Mouse (Mus musculus) embryonic facial prominence, embryonic 13.5 days (tissue): ENCODE measurements around the gene Bcar3. TPM values are rescaled to one million over a fixed set of nuclear protein-coding genes. Genes with fewer than 3 reads are reported as not detected.

ENCODE experiments used
- ATAC-seq: fragments of 200-750 bp; cut with Nextera tagmentation; 2 replicates; pipeline ENCODE4 v1.8.0; 2017; ENCODE audit warnings: low read depth; ENCODE audit not compliant: insufficient number of reproducible peaks, insufficient read depth, low FRiP score, low TSS enrichment
- H3K27ac ChIP-seq: fragments of 300-500 bp; sonication (generic); 2 replicates; pipeline ENCODE4 v1.5.1; 2015; ENCODE audit warnings: moderate library complexity, mild to moderate bottlenecking, inconsistent platforms
- H3K27me3 ChIP-seq: fragments of 300-500 bp; sonication (generic); 2 replicates; pipeline ENCODE4 v1.6.1; 2015; ENCODE audit warnings: mild to moderate bottlenecking, inconsistent platforms
- H3K36me3 ChIP-seq: fragments of 300-500 bp; sonication (generic); 2 replicates; pipeline ENCODE4 v1.6.1; 2015; ENCODE audit warnings: mild to moderate bottlenecking, inconsistent platforms
- H3K4me1 ChIP-seq: fragments of 300-500 bp; sonication (generic); 2 replicates; pipeline ENCODE4 v1.6.1; 2015; ENCODE audit warnings: inconsistent platforms
- H3K4me2 ChIP-seq: fragments of 300-500 bp; sonication (generic); 2 replicates; pipeline ENCODE4 v1.6.1; 2015; ENCODE audit warnings: moderate library complexity, mild to moderate bottlenecking, inconsistent platforms
- H3K4me3 ChIP-seq: fragments of 300-500 bp; sonication (generic); 2 replicates; pipeline ENCODE4 v1.5.1; 2015; ENCODE audit warnings: mild to moderate bottlenecking, inconsistent platforms
- H3K9ac ChIP-seq: fragments of 300-500 bp; sonication (generic); 2 replicates; pipeline ENCODE4 v1.6.1; 2015; ENCODE audit warnings: mild to moderate bottlenecking, inconsistent platforms
- H3K9me3 ChIP-seq: fragments of 300-500 bp; sonication (generic); 2 replicates; pipeline ENCODE4 v1.6.1; 2016; ENCODE audit warnings: inconsistent platforms
- WGBS: fragments of 180-500 bp; shearing (Covaris S2); methylation state at CpG from one replicate; pipeline ENCODE4 v1.1.7; 2015; ENCODE audit warnings: mixed read lengths; 5-methylcytosine and 5-hydroxymethylcytosine counted together
- polyA plus RNA-seq: library from polyadenylated mRNA; unstranded; fragments of >200 nt; fragmentation: Nextera tagmentation; extraction: Ambion mirVana; gene quantifications from 2 replicates; pipeline ENCODE4 v1.2.1, GENCODE M21; 2015

Gene Bcar3
- polyA plus RNA-seq, 1 experiment from 2014 or later, result 8.6 TPM

- WGBS, result 6% methylated on average over 11 of the region's 11 CpGs
- no peak for ATAC-seq
Observed at GRCm38 (mm10) chr3:122316621-122317020, 22.7 kb downstream of the Bcar3 start.

GRCm38 (mm10) chr3:122317339-122317738 lies 23.4 kb downstream of the Bcar3 start:
- Histone ChIP-seq H3K27me3 (0 out of 2 replicates have a peak, but pooled peaks cover 3% of the 10 kb centered on the region), H3K4me3 (no peak overlapping the region), H3K4me2 (no peak overlapping the region), H3K27ac (no peak overlapping the region), H3K9me3 (no peaks in the 10 kb centered on the region), H3K9ac (no peak overlapping the region), H3K4me1 (peaks cover 13% of the 10 kb centered on the region), H3K36me3 (no peaks in the 10 kb centered on the region)
- no peak for ATAC-seq
- 84% methylated on average over 6 of the region's 6 CpGs for WGBS

More at GRCm38 (mm10) chr3:122316621-122317020, 22.7 kb downstream of the Bcar3 start:
- Histone ChIP-seq H3K9ac (no peak overlapping the region), H3K9me3 (no peaks in the 10 kb centered on the region), H3K36me3 (no peaks in the 10 kb centered on the region), H3K27me3 (0 out of 2 replicates have a peak, but pooled peaks cover 3% of the 10 kb centered on the region), H3K4me3 (no peak overlapping the region), H3K4me1 (peaks cover 7% of the 10 kb centered on the region), H3K27ac (no peak overlapping the region), H3K4me2 (peak overlapping the region; percentile 45)

DNA sequence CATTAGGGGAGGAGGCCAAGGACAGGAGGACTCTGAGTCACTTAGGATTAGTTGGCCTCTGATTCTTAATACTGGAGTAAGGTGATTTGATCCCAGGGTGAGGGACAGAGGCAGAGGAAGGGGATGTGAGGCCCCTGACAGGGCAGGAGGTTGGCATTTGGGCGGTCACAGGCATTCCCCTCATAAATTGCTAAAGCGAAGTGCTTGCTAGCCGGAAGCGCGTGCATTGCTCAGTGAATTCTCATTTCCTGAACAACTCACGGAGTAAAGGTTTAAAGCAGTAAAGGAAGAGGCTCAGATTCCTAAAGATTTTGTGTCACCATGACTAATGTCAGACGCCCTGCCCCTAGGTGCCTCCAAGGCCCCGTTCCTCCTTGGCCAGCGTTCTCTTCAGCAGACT lies 28.3 kb downstream of the Bcar3 start:
- no peak overlapping the region for H3K27ac ChIP-seq
- 32% methylated on average over 9 of the region's 9 CpGs for WGBS
- no peaks in the 10 kb centered on the region for H3K36me3 ChIP-seq
- ATAC-seq, result no peak
- H3K27me3 ChIP-seq, result no peaks in the 10 kb centered on the region
- H3K9ac ChIP-seq, result no peak overlapping the region
- H3K4me1 ChIP-seq, result peaks cover 10% of the 10 kb centered on the region
- no peak overlapping the region for H3K4me2 ChIP-seq
- no peak overlapping the region for H3K4me3 ChIP-seq
- H3K9me3 ChIP-seq, result no peaks in the 10 kb centered on the region

DNA sequence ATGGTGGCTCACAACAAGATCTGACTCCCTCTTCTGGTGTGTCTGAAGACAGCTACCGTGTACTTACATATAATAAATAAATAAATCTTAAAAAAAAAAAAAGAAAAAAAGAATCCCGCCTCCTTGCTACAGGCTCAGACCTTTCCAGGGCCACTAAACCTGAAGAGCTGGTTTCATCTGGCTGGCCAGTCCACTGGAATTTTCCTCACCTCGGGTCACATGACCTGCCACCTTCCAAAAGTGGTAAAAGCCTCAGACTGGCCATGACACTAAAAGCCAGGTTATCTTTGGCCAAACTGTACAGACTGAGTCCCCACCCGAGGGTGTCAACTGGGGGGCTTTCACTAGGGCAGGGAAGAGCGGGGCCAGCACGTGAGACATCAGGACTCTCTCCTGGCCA lies 29.9 kb downstream of the Bcar3 start:
- Histone ChIP-seq H3K4me3 (no peak overlapping the region), H3K9me3 (no peaks in the 10 kb centered on the region), H3K36me3 (no peaks in the 10 kb centered on the region), H3K9ac (no peak overlapping the region), H3K27ac (no peak overlapping the region), H3K4me1 (peaks cover 10% of the 10 kb centered on the region), H3K27me3 (no peaks in the 10 kb centered on the region), H3K4me2 (no peak overlapping the region)
- WGBS, result 82% methylated on average over 6 of the region's 6 CpGs
- ATAC-seq, result no peak

DNA sequence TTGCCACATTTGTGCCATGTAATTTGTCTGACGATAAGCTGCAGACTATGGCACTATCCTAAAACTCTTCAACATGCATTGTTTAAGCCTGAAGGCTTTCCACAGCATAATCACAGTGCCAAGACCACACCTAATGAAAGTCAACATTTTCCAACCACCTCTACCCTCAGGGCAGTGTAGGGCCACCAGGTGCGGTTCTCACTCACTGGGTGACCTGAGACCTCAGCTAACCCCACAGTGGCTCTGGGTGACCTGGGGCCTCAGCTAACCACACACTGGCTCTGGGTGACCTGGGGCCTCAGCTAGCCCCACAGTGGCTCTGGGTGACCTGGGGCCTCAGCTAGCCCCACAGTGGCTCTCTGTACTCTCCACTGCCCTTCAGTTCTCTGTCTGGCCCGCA lies 30.6 kb downstream of the Bcar3 start:
- H3K9ac ChIP-seq, result no peak overlapping the region
- H3K36me3 ChIP-seq, result no peaks in the 10 kb centered on the region
- WGBS, result 72% methylated on average over 3 of the region's 3 CpGs
- no peak for ATAC-seq
- no peaks in the 10 kb centered on the region for H3K9me3 ChIP-seq
- no peaks in the 10 kb centered on the region for H3K27me3 ChIP-seq
- H3K4me3 ChIP-seq, result no peak overlapping the region
- H3K4me1 ChIP-seq, result peaks cover 10% of the 10 kb centered on the region
- H3K4me2 ChIP-seq, result no peak overlapping the region
- H3K27ac ChIP-seq, result no peak overlapping the region

DNA sequence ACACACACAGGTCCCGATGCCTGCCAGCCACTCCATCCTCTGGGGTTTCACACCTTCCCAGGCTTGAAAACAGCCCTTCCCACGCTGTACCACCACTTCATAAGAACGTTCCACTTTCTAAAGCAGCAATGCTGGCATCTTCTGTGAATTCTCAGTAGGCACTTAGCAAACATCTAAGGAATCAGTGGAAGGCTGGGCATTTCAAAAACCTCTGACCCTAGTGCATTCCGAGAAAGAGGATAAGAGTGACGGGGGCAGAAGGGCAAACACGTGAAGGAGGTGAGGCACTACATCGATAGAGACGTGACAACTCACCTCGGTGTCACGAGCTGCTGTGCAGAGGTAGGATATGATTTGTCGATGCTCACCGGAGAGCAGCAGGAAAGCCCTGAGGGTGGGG lies 36.5 kb downstream of the Bcar3 start:
- no peaks in the 10 kb centered on the region for H3K36me3 ChIP-seq
- H3K9ac ChIP-seq, result no peak overlapping the region
- no peaks in the 10 kb centered on the region for H3K9me3 ChIP-seq
- no peak for ATAC-seq
- H3K4me2 ChIP-seq, result no peak overlapping the region
- H3K4me3 ChIP-seq, result no peak overlapping the region
- H3K27me3 ChIP-seq, result 0 out of 2 replicates have a peak, but pooled peaks cover 3% of the 10 kb centered on the region
- 71% methylated on average over 12 of the region's 12 CpGs for WGBS
- peaks cover 21% of the 10 kb centered on the region for H3K4me1 ChIP-seq
- H3K27ac ChIP-seq, result no peak overlapping the region

- H3K27ac ChIP-seq, result 0 out of 2 replicates have a peak overlapping the region, but pooled peaks have one; percentile 28
- no peaks in the 10 kb centered on the region for H3K9me3 ChIP-seq
- H3K4me1 ChIP-seq, result peaks cover 21% of the 10 kb centered on the region
- 39% methylated on average over 4 of the region's 4 CpGs for WGBS
- ATAC-seq, result no peak
- no peak overlapping the region for H3K9ac ChIP-seq
- 0 out of 2 replicates have a peak overlapping the region, but pooled peaks have one; percentile 15 for H3K4me2 ChIP-seq
- no peaks in the 10 kb centered on the region for H3K36me3 ChIP-seq
- H3K27me3 ChIP-seq, result 0 out of 2 replicates have a peak, but pooled peaks cover 3% of the 10 kb centered on the region
- no peak overlapping the region for H3K4me3 ChIP-seq
Observed at GRCm38 (mm10) chr3:122333493-122333892, 39.6 kb downstream of the Bcar3 start.

- H3K4me3 ChIP-seq, result no peak overlapping the region
- WGBS, result 27% methylated on average over 7 of the region's 7 CpGs
- H3K27ac ChIP-seq, result peak overlapping the region; percentile 40; the same call in 1 of the 2 replicates
- peaks cover 21% of the 10 kb centered on the region for H3K4me1 ChIP-seq
- no peaks in the 10 kb centered on the region for H3K9me3 ChIP-seq
- 0 out of 2 replicates have a peak, but pooled peaks cover 3% of the 10 kb centered on the region for H3K27me3 ChIP-seq
- H3K9ac ChIP-seq, result no peak overlapping the region
- H3K36me3 ChIP-seq, result no peaks in the 10 kb centered on the region
- ATAC-seq, result peak; percentile 56; the same call in 1 of the 2 replicates
- peak overlapping the region; percentile 15; the same call in 1 of the 2 replicates for H3K4me2 ChIP-seq
Observed at GRCm38 (mm10) chr3:122333902-122334301, 40.0 kb downstream of the Bcar3 start.

DNA sequence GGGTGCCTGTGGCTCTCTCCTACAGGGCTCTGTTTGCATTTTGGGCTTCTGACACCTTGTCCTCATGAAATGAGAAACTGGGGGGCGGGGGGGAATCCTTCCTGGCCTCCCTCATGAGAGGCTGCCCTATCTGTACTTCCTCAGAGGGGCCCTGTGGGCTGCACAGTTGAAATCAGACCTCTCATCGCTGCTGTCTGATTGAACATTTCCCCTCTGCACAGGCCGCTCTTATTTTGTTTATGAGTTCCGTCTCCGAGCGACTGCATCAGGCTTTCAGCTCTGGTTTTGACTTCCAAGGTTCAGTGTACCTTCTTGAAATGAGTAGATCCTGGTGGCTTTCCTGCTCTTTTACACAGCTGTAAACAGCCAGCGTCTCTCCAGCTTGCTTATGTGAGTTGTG lies 40.4 kb downstream of the Bcar3 start:
- no peaks in the 10 kb centered on the region for H3K36me3 ChIP-seq
- H3K27ac ChIP-seq, result peak overlapping the region; percentile 40; the same call in 1 of the 2 replicates
- no peak overlapping the region for H3K4me3 ChIP-seq
- peak overlapping the region; percentile 15; the same call in 1 of the 2 replicates for H3K4me2 ChIP-seq
- peaks cover 21% of the 10 kb centered on the region for H3K4me1 ChIP-seq
- 0 out of 2 replicates have a peak, but pooled peaks cover 3% of the 10 kb centered on the region for H3K27me3 ChIP-seq
- WGBS, result 30% methylated on average over 7 of the region's 7 CpGs
- no peak overlapping the region for H3K9ac ChIP-seq
- no peaks in the 10 kb centered on the region for H3K9me3 ChIP-seq
- ATAC-seq, result 0 out of 2 replicates have a peak, but pooled peaks have one; percentile 66

DNA sequence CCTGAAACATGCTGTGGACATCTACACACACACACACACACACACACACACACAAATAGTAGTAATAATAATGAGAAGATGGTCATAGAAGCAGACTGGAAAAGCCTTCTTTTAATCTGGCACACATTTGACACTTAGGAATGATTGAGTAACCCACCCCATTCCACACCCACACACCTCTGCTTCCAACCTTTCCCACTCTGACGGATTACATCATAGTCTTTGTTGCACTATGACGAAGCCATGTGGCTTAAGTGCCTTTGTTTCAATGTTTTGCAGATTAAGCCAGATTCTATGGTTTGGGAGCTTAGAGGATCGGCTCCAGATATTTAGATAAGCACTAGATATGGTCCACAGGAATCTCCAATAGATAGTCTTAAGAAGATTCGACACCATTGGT lies 42.1 kb downstream of the Bcar3 start:
- Histone ChIP-seq H3K4me1 (peaks cover 21% of the 10 kb centered on the region), H3K27ac (no peak overlapping the region), H3K9ac (no peak overlapping the region), H3K27me3 (0 out of 2 replicates have a peak, but pooled peaks cover 3% of the 10 kb centered on the region), H3K9me3 (no peaks in the 10 kb centered on the region), H3K36me3 (no peaks in the 10 kb centered on the region), H3K4me3 (no peak overlapping the region), H3K4me2 (no peak overlapping the region)
- WGBS, result 89% methylated on average over 4 of the region's 4 CpGs
- no peak for ATAC-seq

DNA sequence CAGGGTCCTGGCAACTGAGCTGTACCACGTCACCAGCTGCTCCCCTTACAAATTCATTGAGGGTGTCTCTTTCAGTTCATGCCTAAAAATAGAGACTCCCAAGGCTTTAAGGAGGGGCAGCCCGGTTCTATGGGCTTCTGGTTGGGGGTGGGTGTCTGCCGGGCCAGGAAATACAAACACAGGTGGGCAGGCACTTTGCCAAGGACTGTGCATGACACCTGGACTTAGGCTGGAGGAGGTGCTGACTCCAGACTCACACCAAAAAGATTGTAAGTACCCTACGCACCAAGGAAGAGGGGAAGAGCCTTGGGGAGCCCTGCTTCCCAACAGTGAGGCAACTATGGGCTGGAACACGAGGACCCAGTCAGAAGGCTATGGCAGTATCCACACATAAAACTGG lies 44.1 kb downstream of the Bcar3 start:
- 0 out of 2 replicates have a peak, but pooled peaks cover 2% of the 10 kb centered on the region for H3K27me3 ChIP-seq
- no peak for ATAC-seq
- no peak overlapping the region for H3K27ac ChIP-seq
- H3K36me3 ChIP-seq, result no peaks in the 10 kb centered on the region
- 54% methylated on average over 5 of the region's 5 CpGs for WGBS
- H3K9ac ChIP-seq, result no peak overlapping the region
- H3K9me3 ChIP-seq, result no peaks in the 10 kb centered on the region
- H3K4me3 ChIP-seq, result no peak overlapping the region
- H3K4me2 ChIP-seq, result no peak overlapping the region
- H3K4me1 ChIP-seq, result peaks cover 21% of the 10 kb centered on the region

DNA sequence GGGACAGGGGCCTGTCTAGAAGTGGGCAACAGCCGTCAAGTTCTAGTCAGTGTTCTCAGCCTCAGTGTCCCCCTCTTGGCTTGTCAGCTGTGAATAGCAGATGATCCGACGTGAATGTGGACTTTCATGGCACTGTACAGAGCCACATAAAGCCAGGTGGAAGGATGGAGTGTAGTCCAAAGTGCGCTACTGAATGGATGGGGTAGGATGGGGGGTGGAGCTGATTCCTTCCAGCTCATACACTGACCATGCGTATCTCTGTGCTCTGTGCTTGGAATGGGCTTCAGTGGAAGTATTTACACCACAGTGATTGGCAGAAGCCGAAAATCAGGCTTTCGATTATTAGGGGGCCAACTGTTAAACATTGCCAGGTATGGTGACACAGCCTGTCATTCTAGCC lies 45.0 kb downstream of the Bcar3 start:
- H3K36me3 ChIP-seq, result no peaks in the 10 kb centered on the region
- ATAC-seq, result no peak
- no peak overlapping the region for H3K9ac ChIP-seq
- H3K27me3 ChIP-seq, result no peaks in the 10 kb centered on the region
- no peaks in the 10 kb centered on the region for H3K9me3 ChIP-seq
- no peak overlapping the region for H3K27ac ChIP-seq
- 90% methylated on average over 7 of the region's 7 CpGs for WGBS
- no peak overlapping the region for H3K4me3 ChIP-seq
- peaks cover 12% of the 10 kb centered on the region for H3K4me1 ChIP-seq
- H3K4me2 ChIP-seq, result no peak overlapping the region
